Mouse (Mus musculus): Measurements from ENCODE around the gene Pak1ip1. TPM values are rescaled to one million over a fixed set of nuclear protein-coding genes. Genes with fewer than 3 reads are reported as not detected.

Pak1ip1 gene
- polyA plus RNA-seq, 1 experiment, result 63.9 TPM

DNA sequence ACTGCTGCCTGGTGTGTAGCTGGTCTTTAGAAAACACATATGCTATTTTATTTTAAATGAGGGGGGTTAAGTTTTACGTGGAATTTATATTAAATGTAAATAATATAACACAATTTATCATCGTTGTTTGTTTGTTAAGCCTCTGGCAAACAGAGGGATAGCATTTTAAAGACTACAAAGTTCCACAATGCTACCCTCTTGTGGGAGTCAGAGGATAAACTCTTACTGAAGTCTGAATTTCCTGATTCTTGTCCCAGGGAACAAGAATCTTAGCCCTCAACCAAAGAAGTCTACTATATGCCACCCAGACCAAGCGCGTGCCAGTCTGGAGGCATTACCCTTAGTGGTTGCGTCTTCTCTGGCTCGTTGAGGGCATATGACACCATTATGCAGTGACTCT lies 46.5 kb downstream of the Pak1ip1 start:
- Histone ChIP-seq H3K79me3 (ENCODE audit: low read depth) (no peaks in the 10 kb centered on the region), H3ac (ENCODE audit: control insufficient read depth, insufficient read length, low read depth) (no peak overlapping the region), H3K4me3 (ENCODE audit: insufficient read depth, poor library complexity, severe bottlenecking) (no peak overlapping the region), H3K36me3 (ENCODE audit: control insufficient read depth, insufficient read depth) (no peaks in the 10 kb centered on the region), H3K27me3 (ENCODE audit: control insufficient read depth, insufficient read depth, insufficient read length) (peaks cover 13% of the 10 kb centered on the region), H3K79me2 (ENCODE audit: control insufficient read depth, insufficient read depth) (no peaks in the 10 kb centered on the region)
- TF ChIP-seq CEBPB (IDR thresholded peaks at IDR 0.05; ENCODE audit: low read depth) (no peak), MAX (IDR thresholded peaks at IDR 0.05) (no peak), FOSL1 (IDR thresholded peaks at IDR 0.05; ENCODE audit: insufficient read depth, low read length, poor library complexity, severe bottlenecking) (no peak), USF1 (IDR thresholded peaks at IDR 0.05; ENCODE audit: low read depth) (no peak), CTCF (IDR thresholded peaks at IDR 0.05; ENCODE audit: control insufficient read depth, insufficient read depth, insufficient read length) (no peak), MYOG (IDR thresholded peaks at IDR 0.05; ENCODE audit: control insufficient read depth, extremely low read depth, insufficient read length) (no peak)

DNA sequence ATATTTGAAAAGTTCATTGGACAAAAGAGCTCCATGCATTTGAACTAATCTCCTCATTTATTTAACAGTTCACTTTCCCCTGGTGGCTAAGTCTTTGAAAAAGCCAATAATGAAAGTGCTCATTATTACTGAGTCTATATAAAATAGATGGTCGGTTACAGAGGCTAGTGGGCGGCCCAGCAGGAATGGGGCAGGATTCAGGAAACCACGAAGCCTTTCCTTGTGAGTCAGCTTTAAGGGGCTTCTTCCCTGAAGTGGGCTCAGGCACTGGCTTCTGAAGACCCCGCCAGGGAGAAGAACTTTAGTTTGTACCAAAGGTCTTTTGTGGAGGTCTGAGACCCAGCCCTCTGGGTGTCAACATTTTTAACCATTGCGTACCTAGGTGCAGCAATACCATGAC lies 51.1 kb downstream of the Pak1ip1 start:
- peaks cover 11% of the 10 kb centered on the region for H3K27me3 ChIP-seq (ENCODE audit: control insufficient read depth, insufficient read depth, insufficient read length)
- no peak overlapping the region for H3ac ChIP-seq (ENCODE audit: control insufficient read depth, insufficient read length, low read depth)
- H3K79me3 ChIP-seq (ENCODE audit: low read depth), result no peaks in the 10 kb centered on the region
- no peak for TF ChIP-seq CTCF (IDR thresholded peaks at IDR 0.05; ENCODE audit: control insufficient read depth, insufficient read depth, insufficient read length)
- TF ChIP-seq MYOD1 (IDR thresholded peaks at IDR 0.05; ENCODE audit: control insufficient read depth, insufficient read length, low read depth), result no peak
- TF ChIP-seq MYOG (IDR thresholded peaks at IDR 0.05; ENCODE audit: control insufficient read depth, extremely low read depth, insufficient read length), result no peak
- no peak for TF ChIP-seq FOSL1 (IDR thresholded peaks at IDR 0.05; ENCODE audit: insufficient read depth, low read length, poor library complexity, severe bottlenecking)
- no peak for TF ChIP-seq USF1 (IDR thresholded peaks at IDR 0.05; ENCODE audit: low read depth)
- no peak for TF ChIP-seq CEBPB (IDR thresholded peaks at IDR 0.05; ENCODE audit: low read depth)
- TF ChIP-seq MAX (IDR thresholded peaks at IDR 0.05), result no peak
- no peak overlapping the region for H3K4me3 ChIP-seq (ENCODE audit: insufficient read depth, poor library complexity, severe bottlenecking)
- H3K79me2 ChIP-seq (ENCODE audit: control insufficient read depth, insufficient read depth), result no peaks in the 10 kb centered on the region
- no peaks in the 10 kb centered on the region for H3K36me3 ChIP-seq (ENCODE audit: control insufficient read depth, insufficient read depth)

Other genes with a start within 250 kb of the Pak1ip1 start
- 6.3 TPM for gene Gcnt2, start 141.3 kb upstream of the Pak1ip1 start, polyA plus RNA-seq (2012; fragmentation: generic; extraction: Trizol)
- gene Tmem14c, start 15.3 kb downstream of the Pak1ip1 start, polyA plus RNA-seq (2012; fragmentation: generic; extraction: Trizol), result 203 TPM
- gene Mak, start 78.7 kb downstream of the Pak1ip1 start, polyA plus RNA-seq (2012; fragmentation: generic; extraction: Trizol), result not detected
- gene Gcm2, start 110.0 kb downstream of the Pak1ip1 start, polyA plus RNA-seq (2012; fragmentation: generic; extraction: Trizol), result not detected
- gene Sycp2l, start 113.3 kb downstream of the Pak1ip1 start, polyA plus RNA-seq (2012; fragmentation: generic; extraction: Trizol), result not detected
- gene Elovl2, start 219.4 kb downstream of the Pak1ip1 start, polyA plus RNA-seq (2012; fragmentation: generic; extraction: Trizol), result not detected
- gene Smim13, start 248.8 kb downstream of the Pak1ip1 start, polyA plus RNA-seq (2012; fragmentation: generic; extraction: Trizol), result 4.2 TPM

Measured in C2C12 (cell line).